Mouse (Mus musculus) liver, postnatal 0 days (tissue): ENCODE results near the gene Dclk3.

Experiments
- CTCF ChIP-seq: sonication (generic); IDR thresholded peaks from 2 replicates; pipeline ENCODE4 v1.5.1; 2016; ENCODE audit warnings: antibody characterized with exemption, low read depth
- EP300 ChIP-seq: IDR thresholded peaks from 2 replicates; pipeline ENCODE4 v1.6.1; 2016; ENCODE audit warnings: antibody characterized with exemption, low read depth, mild to moderate bottlenecking

GRCm38 (mm10) chr9:111515536-111515935, 76.7 kb downstream of the Dclk3 start:
- TF ChIP-seq CTCF (no peak), EP300 (no peak)
